Mouse (Mus musculus) heart, adult 2 months (tissue): ENCODE measurements around the gene Wdr5. TPM values are rescaled to one million over a fixed set of nuclear protein-coding genes. Genes with fewer than 3 reads are reported as not detected.

Source experiments
- DNase-seq, 2 experiments: peaks; one replicate each; pipeline ENCODE4 v3.0.0; 2021
- H3K27ac ChIP-seq: fragments of 200-600 bp; 2 replicates; pipeline ENCODE4 v1.8.1; 2022
- H3K27me3 ChIP-seq: fragments of 200-500 bp; 2 replicates; pipeline ENCODE4 v1.6.1; 2012; ENCODE audit warnings: mild to moderate bottlenecking, low read length, inconsistent platforms, mixed read lengths; ENCODE audit not compliant: control insufficient read depth, insufficient read depth
- H3K36me3 ChIP-seq: fragments of 200-500 bp; 2 replicates; pipeline ENCODE4 v1.6.1; 2012; ENCODE audit warnings: low read length, inconsistent platforms; ENCODE audit not compliant: control insufficient read depth, insufficient read depth
- H3K4me1 ChIP-seq: fragments of 200-500 bp; 2 replicates; pipeline ENCODE4 v1.6.1; 2011; ENCODE audit warnings: low read length; ENCODE audit not compliant: control insufficient read depth, insufficient read depth
- H3K4me3 ChIP-seq: fragments of 200-600 bp; 2 replicates; pipeline ENCODE4 v1.8.1; 2022
- H3K79me2 ChIP-seq: fragments of 200-500 bp; replicated peaks from 2 replicates; pipeline ENCODE4 v1.6.1; 2012; ENCODE audit warnings: mild to moderate bottlenecking, inconsistent platforms, low read length, moderate library complexity, mixed read lengths; ENCODE audit not compliant: control insufficient read depth, insufficient read depth
- H3K9ac ChIP-seq: fragments of 200-500 bp; 2 replicates; pipeline ENCODE4 v1.6.1; 2012; ENCODE audit warnings: low read depth, mild to moderate bottlenecking, control low read depth, inconsistent platforms, low read length, mixed read lengths
- CTCF ChIP-seq: fragments of 200-600 bp; IDR thresholded peaks from 2 replicates; pipeline ENCODE4 v1.8.1; 2022; ENCODE audit warnings: antibody characterized with exemption, mild to moderate bottlenecking, moderate library complexity
- EP300 ChIP-seq: fragments of 200-500 bp; IDR thresholded peaks from 2 replicates; pipeline ENCODE4 v1.6.1; 2011; ENCODE audit warnings: low read depth, low read length, control low read depth; ENCODE audit not compliant: insufficient read depth
- POLR2A ChIP-seq: fragments of 200-500 bp; IDR thresholded peaks from 2 replicates; pipeline ENCODE4 v1.6.1; 2011; ENCODE audit warnings: mild to moderate bottlenecking, low read depth, low read length, control low read depth; ENCODE audit not compliant: insufficient read depth
- WGBS: fragments of 180-500 bp; shearing (Covaris S2); methylation state at CpG from one replicate; pipeline ENCODE4 v1.1.7; 2018; 5-methylcytosine and 5-hydroxymethylcytosine counted together
- intact Hi-C: fragments of 180-260 bp; cut with DNase I; formaldehyde crosslinking; loops from one replicate; pipeline ENCODE4 v1.15.1; 2025
- polyA plus RNA-seq: library from polyadenylated mRNA; depleted of rRNA; stranded (reverse); fragments of >200 nt; gene quantifications from 2 replicates; pipeline ENCODE4 v1.2.3, GENCODE M21; 2012
- total RNA-seq, 2 experiments: library from RNA; stranded (reverse); gene quantifications; 2 replicates each; pipeline ENCODE4 v1.2.3; 2021

Wdr5 gene
- total and polyA plus RNA-seq, 3 experiments = 18.6 to 24.8 (median 24.0) TPM

DNA sequence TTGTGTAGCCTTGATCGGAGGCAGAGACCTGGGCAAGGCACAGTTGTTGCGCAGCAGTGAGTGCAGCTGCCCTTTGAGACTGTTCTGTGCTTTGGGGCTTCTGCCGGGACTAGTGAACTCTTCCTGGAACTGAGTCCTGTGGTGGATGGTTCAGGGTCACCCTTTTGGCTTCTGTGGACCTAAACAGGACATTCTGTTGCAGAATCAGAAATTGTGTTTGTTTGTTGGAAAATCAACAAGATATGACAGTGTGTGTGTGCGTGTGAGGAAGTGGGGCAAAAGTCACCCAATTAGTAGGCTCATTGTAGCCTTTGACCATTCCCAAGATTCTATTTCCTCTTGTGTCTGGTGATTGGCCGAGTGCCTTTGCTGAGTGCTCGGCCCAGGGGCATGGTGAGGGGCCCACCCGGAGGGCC, 45.8 kb downstream of the Wdr5 start:
- 58% methylated on average over 7 of the region's 7 CpGs for WGBS
- no peaks in the 10 kb centered on the region for H3K27me3 ChIP-seq
- H3K9ac ChIP-seq = no peak overlapping the region
- DNase-seq = no peak
- peaks cover 3% of the 10 kb centered on the region; the same call in 1 of the 2 replicates for H3K4me1 ChIP-seq
- intact Hi-C loops = loop anchor here (5.0 kb wide), 1 partner anchor 87 kb away; no protein-coding TSS in a partner anchor
- H3K4me3 ChIP-seq = no peak overlapping the region
- H3K36me3 ChIP-seq = no peaks in the 10 kb centered on the region
- H3K79me2 ChIP-seq = no peaks in the 10 kb centered on the region
- TF ChIP-seq CTCF (no peak), EP300 (no peak), POLR2A (no peak)
- H3K27ac ChIP-seq = no peak overlapping the region

DNA sequence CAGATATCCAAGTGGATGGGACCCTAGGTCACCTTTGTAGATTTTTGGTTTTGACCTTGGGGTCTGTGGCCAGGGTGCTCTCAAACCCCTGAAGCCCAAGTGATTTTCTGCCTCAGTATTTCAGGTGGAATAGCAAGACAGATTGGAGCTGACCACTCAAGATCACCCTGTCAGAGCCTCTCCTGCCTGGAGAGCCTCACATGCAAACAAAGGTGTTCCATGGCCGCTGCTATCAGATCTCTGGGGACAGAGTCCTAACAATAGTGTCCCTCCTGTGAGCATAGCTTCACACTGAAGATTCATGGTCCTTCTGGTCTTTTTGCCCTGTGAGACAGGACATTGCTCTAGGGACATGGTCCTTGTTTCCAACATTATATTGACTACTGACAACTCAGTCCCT, 46.2 kb downstream of the Wdr5 start:
- Histone ChIP-seq H3K27ac (no peak overlapping the region), H3K4me3 (no peak overlapping the region), H3K27me3 (no peaks in the 10 kb centered on the region), H3K79me2 (no peaks in the 10 kb centered on the region), H3K36me3 (no peaks in the 10 kb centered on the region), H3K9ac (no peak overlapping the region), H3K4me1 (peaks cover 3% of the 10 kb centered on the region; the same call in 1 of the 2 replicates)
- 61% methylated on average over 1 of the region's 1 CpGs for WGBS
- DNase-seq = no peak
- no peak for TF ChIP-seq CTCF
- no peak for TF ChIP-seq POLR2A
- no peak for TF ChIP-seq EP300
- intact Hi-C loops = loop anchor here (5.0 kb wide), 1 partner anchor 86 kb away; no protein-coding TSS in a partner anchor

DNA sequence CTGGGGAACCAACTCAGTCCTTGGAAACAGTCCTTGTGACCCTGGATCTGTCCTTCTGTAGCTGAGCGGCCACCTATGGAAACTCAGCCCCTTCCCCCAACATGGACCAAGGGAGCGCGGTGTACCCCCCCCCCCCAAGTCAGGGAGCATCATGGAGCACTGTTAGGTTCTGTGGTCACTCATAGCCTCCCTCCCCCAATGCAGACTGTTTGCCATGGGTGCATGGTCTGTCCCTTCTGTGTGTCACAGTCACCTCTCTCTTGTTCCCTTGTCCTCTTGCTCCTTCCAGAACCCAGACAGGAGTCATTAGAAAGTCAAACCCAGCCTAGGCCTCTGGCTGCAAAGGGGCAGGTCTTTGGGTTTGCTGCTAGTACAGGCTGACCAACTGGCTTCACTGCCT, 46.9 kb downstream of the Wdr5 start:
- no peaks in the 10 kb centered on the region for H3K36me3 ChIP-seq
- intact Hi-C loops = loop anchor here (5.0 kb wide), 1 partner anchor 85 kb away; no protein-coding TSS in a partner anchor
- H3K4me1 ChIP-seq = peaks cover 3% of the 10 kb centered on the region; the same call in 1 of the 2 replicates
- H3K27ac ChIP-seq = no peak overlapping the region
- TF ChIP-seq POLR2A = no peak
- H3K79me2 ChIP-seq = no peaks in the 10 kb centered on the region
- H3K27me3 ChIP-seq = no peaks in the 10 kb centered on the region
- H3K4me3 ChIP-seq = no peak overlapping the region
- DNase-seq = no peak
- WGBS = 100% methylated on average over 3 of the region's 3 CpGs
- no peak overlapping the region for H3K9ac ChIP-seq

DNA sequence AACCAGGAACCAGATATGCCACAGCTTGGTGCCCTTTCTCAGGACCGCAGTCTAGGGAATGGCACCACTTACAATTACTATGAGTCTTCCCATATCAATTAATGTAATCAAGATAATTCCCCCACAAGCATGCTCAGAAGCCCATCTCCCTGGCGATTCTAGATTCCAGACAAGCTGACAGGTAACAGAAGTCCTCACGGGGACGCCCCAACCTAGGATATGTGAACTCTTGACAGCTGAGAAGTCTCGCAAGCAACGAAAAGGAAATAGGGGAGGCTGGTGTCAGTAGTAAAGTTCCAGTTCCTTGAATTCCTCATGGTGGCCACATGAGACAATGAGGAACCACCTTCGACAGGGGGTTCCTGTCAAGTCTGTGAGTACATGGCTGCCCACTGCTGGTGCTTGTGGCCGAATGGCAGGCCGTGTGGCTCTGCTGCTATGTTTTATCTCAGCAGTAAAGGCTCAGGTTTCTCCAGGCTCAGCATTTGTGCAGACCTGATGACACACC, 48.7 kb downstream of the Wdr5 start:
- Histone ChIP-seq H3K27me3 (no peaks in the 10 kb centered on the region), H3K79me2 (no peaks in the 10 kb centered on the region), H3K36me3 (no peaks in the 10 kb centered on the region), H3K4me3 (no peak overlapping the region), H3K4me1 (peaks cover 3% of the 10 kb centered on the region; the same call in 1 of the 2 replicates), H3K9ac (no peak overlapping the region), H3K27ac (no peak overlapping the region)
- intact Hi-C loops = loop anchor here (5.0 kb wide), 1 partner anchor 84 kb away; no protein-coding TSS in a partner anchor
- TF ChIP-seq POLR2A (no peak), EP300 (no peak), CTCF (no peak)
- WGBS = 79% methylated on average over 9 of the region's 9 CpGs
- no peak for DNase-seq

DNA sequence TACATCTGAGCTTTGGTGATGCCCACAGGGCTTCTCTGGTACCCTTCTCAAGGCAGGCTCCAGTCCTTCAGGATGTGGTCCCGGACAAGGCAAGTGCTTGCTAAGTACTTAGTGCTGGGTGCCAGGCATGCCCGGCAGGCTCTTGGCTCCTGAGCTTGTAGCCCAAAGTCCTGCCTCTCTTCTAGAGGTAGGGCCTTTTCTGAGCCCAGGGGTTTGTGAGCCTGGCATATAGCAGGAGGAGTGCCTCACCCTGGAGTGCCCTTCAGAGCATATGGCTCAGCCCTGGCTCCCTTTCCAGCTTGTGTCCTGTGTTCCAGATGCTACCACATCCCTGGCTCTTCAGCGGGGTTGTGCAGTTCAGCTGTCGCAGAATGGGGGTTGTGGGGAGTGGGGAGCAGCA, 49.7 kb downstream of the Wdr5 start:
- H3K4me3 ChIP-seq = no peak overlapping the region
- peaks cover 3% of the 10 kb centered on the region; the same call in 1 of the 2 replicates for H3K4me1 ChIP-seq
- no peaks in the 10 kb centered on the region for H3K36me3 ChIP-seq
- H3K9ac ChIP-seq = no peak overlapping the region
- no peak overlapping the region for H3K27ac ChIP-seq
- WGBS = 80% methylated on average over 4 of the region's 4 CpGs
- TF ChIP-seq CTCF (no peak), POLR2A (no peak)
- intact Hi-C loops = loop anchor here (5.0 kb wide), 1 partner anchor 83 kb away; no protein-coding TSS in a partner anchor
- H3K27me3 ChIP-seq = no peaks in the 10 kb centered on the region
- no peaks in the 10 kb centered on the region for H3K79me2 ChIP-seq
- no peak for DNase-seq

DNA sequence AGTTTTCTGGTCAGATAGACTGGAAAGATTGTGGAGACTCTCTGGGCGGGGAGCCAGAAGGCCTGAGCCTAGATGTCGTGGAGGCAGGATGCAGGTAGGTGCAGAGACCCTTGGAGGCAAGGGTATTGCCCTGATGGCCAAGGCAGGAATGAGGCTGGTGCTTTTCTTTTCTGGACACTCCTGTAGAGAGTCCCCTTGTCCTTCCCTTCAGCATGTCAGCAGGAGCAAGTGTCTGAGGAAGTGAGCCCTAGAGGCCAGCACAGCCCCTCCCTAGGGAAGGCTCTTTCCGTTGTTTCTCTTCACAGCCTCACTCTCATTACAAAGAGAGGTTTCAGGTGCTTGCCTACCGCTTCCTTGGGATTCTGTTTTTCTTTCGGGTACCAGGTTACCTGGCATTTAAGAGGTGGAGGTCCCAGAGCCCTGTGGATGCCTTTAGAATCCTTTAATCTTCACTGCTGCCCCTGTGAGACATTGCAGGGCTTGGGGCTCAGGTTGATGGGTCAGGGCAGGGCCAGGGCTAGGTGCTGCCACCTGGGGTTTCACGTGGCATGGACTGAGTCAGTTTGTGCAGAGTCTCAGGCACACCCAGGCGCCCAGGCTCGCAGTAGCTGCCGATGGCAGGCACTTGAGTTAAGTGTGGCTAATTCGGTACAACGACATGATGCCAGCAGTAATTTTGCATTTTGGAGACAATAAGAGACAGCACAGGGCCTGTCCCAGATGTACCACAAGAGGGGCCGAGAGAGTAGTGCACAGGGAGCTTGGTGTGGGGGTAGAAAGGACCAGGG, 50.6 kb downstream of the Wdr5 start:
- no peak overlapping the region for H3K4me3 ChIP-seq
- no peaks in the 10 kb centered on the region for H3K36me3 ChIP-seq
- H3K27me3 ChIP-seq = no peaks in the 10 kb centered on the region
- H3K4me1 ChIP-seq = peaks cover 3% of the 10 kb centered on the region; the same call in 1 of the 2 replicates
- intact Hi-C loops = no loop called here
- DNase-seq = peak in 1 of 2 experiments; percentile 45
- 0 out of 2 replicates have a peak, but pooled peaks have one; percentile 14 for TF ChIP-seq CTCF
- no peak for TF ChIP-seq POLR2A
- H3K9ac ChIP-seq = no peak overlapping the region
- 50% methylated on average over 12 of the region's 12 CpGs for WGBS
- H3K27ac ChIP-seq = no peak overlapping the region
- no peaks in the 10 kb centered on the region for H3K79me2 ChIP-seq
